Mouse (Mus musculus): ENCODE results near the gene Yipf1. TPM values are rescaled to one million over a fixed set of nuclear protein-coding genes. Genes with fewer than 3 reads are reported as not detected.

The Yipf1 gene
- total and polyA plus RNA-seq, 2 experiments = 38.7 to 52.3 TPM

- H3K79me2 ChIP-seq (ENCODE audit: control insufficient read depth, insufficient read depth, low read length) = no peaks in the 10 kb centered on the region
- no peak overlapping the region for H3K27ac ChIP-seq (replicated peaks; ENCODE audit: insufficient read depth, low read depth, low read length)
- H3K4me3 ChIP-seq (ENCODE audit: insufficient read depth, low read depth, low read length) = no peak overlapping the region
- no peak for DNase-seq (ENCODE audit: extremely low read depth, low read depth, low spot score)
- no peak for TF ChIP-seq CTCF (IDR thresholded peaks at IDR 0.05; ENCODE audit: low read depth, low read length)
- no peak for TF ChIP-seq POLR2A (IDR thresholded peaks at IDR 0.05; ENCODE audit: extremely low read depth, insufficient read depth, low read length)
- 0 out of 2 replicates have a peak, but pooled peaks cover 2% of the 10 kb centered on the region for H3K36me3 ChIP-seq (ENCODE audit: control insufficient read depth, insufficient read depth, low read length)
- no peaks in the 10 kb centered on the region for H3K27me3 ChIP-seq (ENCODE audit: control insufficient read depth, insufficient read depth, low read length)
- H3K4me1 ChIP-seq (ENCODE audit: control insufficient read depth, insufficient read depth, low read length) = peaks cover 13% of the 10 kb centered on the region
- WGBS = 96% methylated on average over 3 of the region's 3 CpGs
- H3K9ac ChIP-seq (ENCODE audit: low read depth, low read length) = no peak overlapping the region
These were observed 75.2 kb downstream of the Yipf1 start for GRCm38 (mm10) chr4:107389345-107389744.

- TF ChIP-seq POLR2A (IDR thresholded peaks at IDR 0.05; ENCODE audit: extremely low read depth, insufficient read depth, low read length) = no peak
- TF ChIP-seq CTCF (IDR thresholded peaks at IDR 0.05; ENCODE audit: low read depth, low read length) = no peak
- Histone ChIP-seq H3K79me2 (ENCODE audit: control insufficient read depth, insufficient read depth, low read length) (no peaks in the 10 kb centered on the region), H3K27ac (replicated peaks; ENCODE audit: insufficient read depth, low read depth, low read length) (no peak overlapping the region), H3K36me3 (ENCODE audit: control insufficient read depth, insufficient read depth, low read length) (peaks cover 7% of the 10 kb centered on the region; the same call in 1 of the 2 replicates), H3K9ac (ENCODE audit: low read depth, low read length) (no peak overlapping the region), H3K4me3 (ENCODE audit: insufficient read depth, low read depth, low read length) (no peak overlapping the region), H3K27me3 (ENCODE audit: control insufficient read depth, insufficient read depth, low read length) (no peaks in the 10 kb centered on the region), H3K4me1 (ENCODE audit: control insufficient read depth, insufficient read depth, low read length) (0 out of 2 replicates have a peak, but pooled peaks cover under 1% of the 10 kb centered on the region)
- peak; percentile 68 for DNase-seq (ENCODE audit: extremely low read depth, low read depth, low spot score)
- 49% methylated on average over 2 of the region's 2 CpGs for WGBS
These were observed 79.6 kb downstream of the Yipf1 start for GRCm38 (mm10) chr4:107393771-107394170.

Other genes with a start within 250 kb of the Yipf1 start
- gene Mrpl37, start 247.5 kb upstream of the Yipf1 start, total RNA-seq (2014; rRNA removed) = 16.7 and 20.3 TPM in 2 replicates
- 51.8 and 51.9 TPM in 2 replicates for gene Mrpl37, start 247.5 kb upstream of the Yipf1 start, polyA plus RNA-seq (2012; rRNA removed)
- 9.3 and 9.8 TPM in 2 replicates for gene Cyb5rl, start 247.4 kb upstream of the Yipf1 start, total RNA-seq (2014; rRNA removed)
- gene Cyb5rl, start 247.4 kb upstream of the Yipf1 start, polyA plus RNA-seq (2012; rRNA removed) = 10.7 and 11.0 TPM in 2 replicates
- not detected in 2 replicates for gene Cdcp2, start 217.5 kb upstream of the Yipf1 start, total RNA-seq (2014; rRNA removed)
- not detected in 2 replicates for gene Cdcp2, start 217.5 kb upstream of the Yipf1 start, polyA plus RNA-seq (2012; rRNA removed)
- 287 and 344 TPM in 2 replicates for gene Tmem59, start 136.0 kb upstream of the Yipf1 start, total RNA-seq (2014; rRNA removed)
- 348 and 393 TPM in 2 replicates for gene Tmem59, start 136.0 kb upstream of the Yipf1 start, polyA plus RNA-seq (2012; rRNA removed)
- gene Tceanc2, start 135.2 kb upstream of the Yipf1 start, total RNA-seq (2014; rRNA removed) = 5.6 and 6.6 TPM in 2 replicates
- 4.2 and 5.3 TPM in 2 replicates for gene Tceanc2, start 135.2 kb upstream of the Yipf1 start, polyA plus RNA-seq (2012; rRNA removed)
- not detected in 2 replicates for gene Ldlrad1, start 105.2 kb upstream of the Yipf1 start, total RNA-seq (2014; rRNA removed)
- 0.11 TPM in 1 of 2 replicates, not detected in the other for gene Ldlrad1, start 105.2 kb upstream of the Yipf1 start, polyA plus RNA-seq (2012; rRNA removed)
- gene Lrrc42, start 60.8 kb upstream of the Yipf1 start, total RNA-seq (2014; rRNA removed) = 8.3 and 11.4 TPM in 2 replicates
- gene Lrrc42, start 60.8 kb upstream of the Yipf1 start, polyA plus RNA-seq (2012; rRNA removed) = 6.3 and 6.6 TPM in 2 replicates
- 9.1 and 10.2 TPM in 2 replicates for gene Hspb11, start 60.8 kb upstream of the Yipf1 start, total RNA-seq (2014; rRNA removed)
- gene Hspb11, start 60.8 kb upstream of the Yipf1 start, polyA plus RNA-seq (2012; rRNA removed) = 0.85 and 2.0 TPM in 2 replicates
- 89.3 and 378 TPM in 2 replicates for gene Dio1, start 7.2 kb upstream of the Yipf1 start, total RNA-seq (2014; rRNA removed)
- 153 and 184 TPM in 2 replicates for gene Dio1, start 7.2 kb upstream of the Yipf1 start, polyA plus RNA-seq (2012; rRNA removed)
- gene Ndc1, start 53.4 kb downstream of the Yipf1 start, total RNA-seq (2014; rRNA removed) = 5.3 and 6.4 TPM in 2 replicates
- gene Ndc1, start 53.4 kb downstream of the Yipf1 start, polyA plus RNA-seq (2012; rRNA removed) = 7.0 and 8.4 TPM in 2 replicates
- gene Glis1, start 120.2 kb downstream of the Yipf1 start, total RNA-seq (2014; rRNA removed) = not detected in 2 replicates
- 0.10 TPM in 1 of 2 replicates, not detected in the other for gene Glis1, start 120.2 kb downstream of the Yipf1 start, polyA plus RNA-seq (2012; rRNA removed)